Mouse (Mus musculus) bone marrow, adult 2 months (tissue): ENCODE measurements at regions not wholly inside any gene's neighbourhood (a gene's known extent, or its start where the extent isn't known, plus 50 kb on each side); places are given as distances from the start of the nearest gene placed in this dataset.

Experiments
- H3K27ac ChIP-seq: fragments of 200-500 bp; 2 replicates; pipeline ENCODE4 v1.5.1; 2012; ENCODE audit warnings: low read depth, mild to moderate bottlenecking, control low read depth, inconsistent platforms, low read length; ENCODE audit not compliant: control insufficient read depth, poor library complexity, insufficient read depth
- H3K4me1 ChIP-seq: fragments of 200-500 bp; 2 replicates; pipeline ENCODE4 v1.6.1; 2011; ENCODE audit warnings: low read length; ENCODE audit not compliant: control insufficient read depth, insufficient read depth
- H3K4me3 ChIP-seq: fragments of 200-500 bp; replicated peaks from 2 replicates; pipeline ENCODE3; 2011; ENCODE audit warnings: mild to moderate bottlenecking, low read depth, low read length, control low read depth; ENCODE audit not compliant: control insufficient read depth
- CTCF ChIP-seq: fragments of 200-500 bp; IDR thresholded peaks from 2 replicates; pipeline ENCODE4 v1.5.1; 2011; ENCODE audit warnings: low read length, control low read depth; ENCODE audit not compliant: control insufficient read depth, insufficient read depth
- POLR2A ChIP-seq: fragments of 200-500 bp; IDR thresholded peaks from 2 replicates; pipeline ENCODE4 v1.6.1; 2011; ENCODE audit warnings: low read depth, mild to moderate bottlenecking, control low read depth, low read length, borderline replicate concordance; ENCODE audit not compliant: control insufficient read depth
- WGBS: fragments of 180-500 bp; shearing (Covaris S2); methylation state at CpG from one replicate; pipeline ENCODE4 v1.1.7; 2018; 5-methylcytosine and 5-hydroxymethylcytosine counted together

GRCm38 (mm10) chr8:8466526-8467244 is 194.4 kb downstream of the Efnb2 start:
- Histone ChIP-seq H3K4me3 (no peak overlapping the region), H3K4me1 (no peaks in the 10 kb centered on the region), H3K27ac (no peak overlapping the region)
- WGBS: 41% methylated on average over 6 of the region's 6 CpGs
- no peak for TF ChIP-seq POLR2A
- no peak for TF ChIP-seq CTCF

GRCm38 (mm10) chr8:8462455-8462854 is 198.6 kb downstream of the Efnb2 start:
- no peaks in the 10 kb centered on the region for H3K4me1 ChIP-seq
- no peak overlapping the region for H3K4me3 ChIP-seq
- TF ChIP-seq POLR2A (no peak), CTCF (no peak)
- no peak overlapping the region for H3K27ac ChIP-seq
- WGBS: 44% methylated on average over 2 of the region's 2 CpGs

GRCm38 (mm10) chr8:8457536-8457935 is 203.5 kb downstream of the Efnb2 start:
- H3K27ac ChIP-seq: no peak overlapping the region
- no peak overlapping the region for H3K4me3 ChIP-seq
- TF ChIP-seq POLR2A (no peak), CTCF (no peak)
- no peaks in the 10 kb centered on the region for H3K4me1 ChIP-seq
- WGBS: 77% methylated on average over 5 of the region's 5 CpGs

DNA sequence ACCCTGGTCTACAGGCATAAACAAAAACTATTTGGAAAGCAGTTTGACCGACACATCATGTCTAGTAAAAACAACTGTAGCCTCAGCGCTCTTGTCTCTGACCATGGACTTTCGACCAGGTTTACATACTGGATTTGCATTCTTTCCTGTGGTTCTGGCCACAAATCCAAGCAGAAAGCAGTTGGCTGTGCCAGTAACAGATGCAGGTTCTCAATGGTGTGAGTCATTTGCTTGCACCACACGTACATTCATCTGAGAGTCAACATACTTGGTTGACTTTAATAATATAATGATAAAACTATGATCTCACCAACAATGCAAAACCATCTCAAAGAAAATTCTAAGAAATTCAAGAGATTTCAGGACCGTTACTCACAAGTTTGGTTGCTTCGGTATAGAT is 207.1 kb downstream of the Efnb2 start:
- Histone ChIP-seq H3K27ac (no peak overlapping the region), H3K4me1 (no peaks in the 10 kb centered on the region)

DNA sequence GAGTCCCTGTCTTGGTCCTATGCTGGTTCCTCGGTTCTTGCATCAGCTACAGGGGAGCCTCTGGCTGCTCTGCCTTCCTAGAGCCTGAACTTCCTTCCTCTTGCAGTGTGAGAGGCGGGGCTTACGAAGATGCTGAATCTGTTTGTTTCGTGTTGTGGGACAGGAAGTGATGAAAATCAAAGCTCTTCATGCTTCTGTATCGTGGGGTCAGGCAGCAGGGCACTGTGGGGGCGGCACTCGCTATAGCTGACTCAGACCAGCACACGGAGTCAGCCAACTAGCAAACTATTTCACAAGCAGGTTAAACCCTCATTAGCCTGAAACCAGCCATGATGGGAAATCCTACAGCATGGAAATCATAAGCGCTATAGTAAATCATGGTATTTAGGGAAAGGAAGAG is 208.8 kb downstream of the Efnb2 start:
- TF ChIP-seq POLR2A: no peak
- no peak for TF ChIP-seq CTCF
- Histone ChIP-seq H3K4me1 (no peaks in the 10 kb centered on the region), H3K4me3 (no peak overlapping the region), H3K27ac (no peak overlapping the region)
- 44% methylated on average over 9 of the region's 9 CpGs for WGBS

More for the DNA sequence above, 207.1 kb downstream of the Efnb2 start:
- H3K4me3 ChIP-seq: no peak overlapping the region
- 74% methylated on average over 6 of the region's 6 CpGs for WGBS
- TF ChIP-seq POLR2A: no peak
- no peak for TF ChIP-seq CTCF

- Histone ChIP-seq H3K4me1 (no peaks in the 10 kb centered on the region), H3K27ac (no peak overlapping the region), H3K4me3 (no peak overlapping the region)
- TF ChIP-seq CTCF (no peak), POLR2A (no peak)
- WGBS: 81% methylated on average over 4 of the region's 4 CpGs
These were observed 212.1 kb downstream of the Efnb2 start for GRCm38 (mm10) chr8:8448911-8449310.

GRCm38 (mm10) chr8:8441568-8441967 is 219.5 kb downstream of the Efnb2 start:
- WGBS: 74% methylated on average over 6 of the region's 6 CpGs
- no peak overlapping the region for H3K27ac ChIP-seq
- H3K4me3 ChIP-seq: no peak overlapping the region
- H3K4me1 ChIP-seq: no peaks in the 10 kb centered on the region
- TF ChIP-seq POLR2A (no peak), CTCF (no peak)

DNA sequence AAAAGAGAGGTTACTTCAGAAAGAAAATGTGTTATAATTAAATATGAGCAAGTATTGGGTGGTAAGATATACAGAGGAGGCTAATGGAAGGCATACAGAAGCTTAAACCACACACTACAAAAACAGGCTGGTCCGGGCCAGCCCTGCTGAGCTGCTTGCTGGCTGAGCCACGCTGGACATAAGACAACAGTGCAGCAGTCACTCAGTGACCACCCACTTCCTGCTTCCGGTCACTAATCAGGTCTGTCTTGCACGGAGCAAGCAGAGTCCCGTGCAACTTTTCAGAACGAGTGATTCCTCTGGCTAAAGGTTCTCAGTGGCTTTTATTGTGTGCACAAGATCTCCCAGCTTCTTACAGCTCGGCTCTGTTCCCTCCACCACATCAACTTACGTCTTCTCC is 220.1 kb downstream of the Efnb2 start:
- 5% methylated on average over 8 of the region's 8 CpGs for WGBS
- Histone ChIP-seq H3K27ac (no peak overlapping the region), H3K4me3 (no peak overlapping the region), H3K4me1 (no peaks in the 10 kb centered on the region)
- TF ChIP-seq POLR2A (no peak), CTCF (no peak)

- no peak overlapping the region for H3K4me3 ChIP-seq
- H3K4me1 ChIP-seq: no peaks in the 10 kb centered on the region
- 72% methylated on average over 4 of the region's 4 CpGs for WGBS
- H3K27ac ChIP-seq: no peak overlapping the region
- TF ChIP-seq POLR2A: no peak
- no peak for TF ChIP-seq CTCF
These were observed 234.8 kb downstream of the Efnb2 start for GRCm38 (mm10) chr8:8426201-8426600.
